Mouse (Mus musculus): Measurements from ENCODE around the gene Pid1.

DNA sequence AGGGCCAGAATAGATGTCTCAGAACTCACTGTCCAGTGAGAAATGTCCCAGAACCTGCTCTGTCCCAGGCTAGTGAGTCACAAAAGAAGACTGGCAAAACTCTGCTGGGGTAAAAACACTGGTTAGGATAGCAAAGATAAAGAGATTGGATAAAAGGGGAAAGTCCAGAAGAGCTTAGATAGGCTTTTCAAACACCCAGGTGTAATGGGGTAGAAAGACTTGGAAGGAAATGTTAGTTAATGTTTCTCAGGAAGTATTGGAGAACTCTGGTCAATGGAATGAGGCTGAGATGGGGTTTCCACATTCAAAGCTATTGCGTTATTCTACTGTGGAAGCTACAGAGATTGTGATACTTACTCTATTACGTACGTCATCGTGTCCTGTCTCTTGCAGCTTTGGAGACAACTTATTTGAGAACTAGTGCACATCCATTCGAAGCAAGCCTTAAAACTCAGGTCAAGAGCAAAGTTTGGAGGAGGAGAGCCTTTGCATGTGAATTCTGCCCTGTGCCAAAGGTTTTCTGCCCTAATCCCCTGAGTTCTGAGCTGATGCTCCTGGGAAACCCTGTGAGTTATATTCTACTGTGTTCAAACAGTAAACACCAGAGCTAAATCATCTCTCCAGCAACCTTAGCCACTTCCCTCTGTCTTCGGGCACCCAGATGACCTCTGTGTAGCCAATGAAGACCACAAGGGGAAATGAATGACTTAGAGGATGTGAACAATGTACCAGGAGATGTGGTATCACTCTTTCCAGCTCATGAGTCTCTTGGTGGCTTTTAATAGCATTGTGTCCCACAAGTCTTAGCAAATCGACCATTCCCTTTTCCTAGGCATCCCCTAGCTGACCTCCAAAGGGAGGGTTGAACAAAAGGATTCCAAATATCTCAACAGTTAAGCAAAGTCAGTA lies 1.0 kb downstream of the Pid1 start:
- no peak for TF ChIP-seq CTCF (IDR thresholded peaks at IDR 0.05; ENCODE audit: low read depth)
- TF ChIP-seq EP300 (IDR thresholded peaks at IDR 0.05; ENCODE audit: low read depth) = no peak
